Mouse (Mus musculus): ENCODE results near the gene Cyp4a29. TPM values are rescaled to one million over a fixed set of nuclear protein-coding genes. Genes with fewer than 3 reads are reported as not detected.

Cyp4a29 gene
- polyA plus RNA-seq (2014; fragmentation: Illumina TruSeq; extraction: RNeasy Lipid Tissue Mini Kit (QIAGEN cat#74804); ENCODE audit: low read depth, low replicate concordance): not detected

GRCm38 (mm10) chr4:115241784-115242183 lies at the start of gene Cyp4a29:
Gene Cyp4a29, plus strand, starts transcription at chr4:115242084.

GRCm38 (mm10) chr4:115298746-115299145 lies 56.9 kb downstream of the Cyp4a29 start, which contains the start of gene Cyp4a12a:
Gene Cyp4a12a, plus strand, starts transcription at chr4:115299046.

Other genes starting within 250 kb of the Cyp4a29 start
- 0.99 TPM for gene Stil, start 241.9 kb upstream of the Cyp4a29 start, polyA plus RNA-seq (2014; fragmentation: Illumina TruSeq; extraction: RNeasy Lipid Tissue Mini Kit (QIAGEN cat#74804); ENCODE audit: low read depth, low replicate concordance)
- gene Tal1, start 185.7 kb upstream of the Cyp4a29 start, polyA plus RNA-seq (2014; fragmentation: Illumina TruSeq; extraction: RNeasy Lipid Tissue Mini Kit (QIAGEN cat#74804); ENCODE audit: low read depth, low replicate concordance): 2.9 TPM
- gene Pdzk1ip1, start 153.4 kb upstream of the Cyp4a29 start, polyA plus RNA-seq (2014; fragmentation: Illumina TruSeq; extraction: RNeasy Lipid Tissue Mini Kit (QIAGEN cat#74804); ENCODE audit: low read depth, low replicate concordance): not detected
- 0.12 TPM for gene Cyp4x1, start 107.8 kb upstream of the Cyp4a29 start, polyA plus RNA-seq (2014; fragmentation: Illumina TruSeq; extraction: RNeasy Lipid Tissue Mini Kit (QIAGEN cat#74804); ENCODE audit: low read depth, low replicate concordance)
- gene Cyp4a12a, start 57.0 kb downstream of the Cyp4a29 start, polyA plus RNA-seq (2014; fragmentation: Illumina TruSeq; extraction: RNeasy Lipid Tissue Mini Kit (QIAGEN cat#74804); ENCODE audit: low read depth, low replicate concordance): not detected
- gene Cyp4a12b, start 169.5 kb downstream of the Cyp4a29 start, polyA plus RNA-seq (2014; fragmentation: Illumina TruSeq; extraction: RNeasy Lipid Tissue Mini Kit (QIAGEN cat#74804); ENCODE audit: low read depth, low replicate concordance): not detected
- gene Cyp4a30b, start 210.5 kb downstream of the Cyp4a29 start, polyA plus RNA-seq (2014; fragmentation: Illumina TruSeq; extraction: RNeasy Lipid Tissue Mini Kit (QIAGEN cat#74804); ENCODE audit: low read depth, low replicate concordance): not detected